25 mouse cellular contexts compared by ENCODE assay signal in the genomic region with DNA sequence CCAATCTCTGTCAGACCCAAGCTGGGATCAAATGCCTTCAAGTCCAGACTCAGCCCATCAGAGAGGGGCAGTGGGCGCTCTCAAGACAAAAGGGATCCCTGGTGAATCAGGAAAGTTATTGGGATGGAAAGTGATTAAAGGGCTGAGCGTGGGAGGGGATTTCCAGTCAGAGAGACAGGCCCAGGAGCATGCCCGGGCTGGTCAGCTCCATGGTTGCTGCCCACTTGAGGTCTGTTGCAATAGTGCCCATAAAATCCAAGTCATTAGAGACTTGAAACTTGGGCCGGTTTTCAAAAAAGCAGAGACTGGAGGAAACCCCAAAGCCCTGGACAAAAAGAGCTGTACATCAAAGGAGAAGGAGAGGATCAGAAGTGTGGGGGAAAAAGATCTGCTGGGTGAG. TPM values are rescaled to one million over a fixed set of nuclear protein-coding genes. Genes with fewer than 3 reads are reported as not detected.
A peak's percentile ranks its signal among the peaks of the same experiment; 100 is the strongest.
DNase-seq lines count a peak whose midpoint lies in the region; ATAC-seq and TF ChIP-seq lines count a peak whose summit lies in the region.
"Had no signal": no experiment of that assay in that cellular context is flagged by ENCODE, and none has a peak within 500 bp of the region (broad histone marks: within the 10 kb centered on the region; RNA-seq: fewer than 3 reads in every experiment).

No protein-coding gene starts in this region.

- H3K27ac ChIP-seq in embryonic facial prominence, embryonic 15.5 days (replicated peaks): peak overlapping the region; percentile 34; the same call in 1 of the 2 replicates
- peak overlapping the region; percentile 77 for H3K27ac ChIP-seq in stomach, postnatal 0 days (replicated peaks)
- no peak overlapping the region for H3K27ac ChIP-seq in hindbrain, embryonic 13.5 days
- H3K27ac ChIP-seq: gastrocnemius, adult 2 months; hindbrain, embryonic 12.5 days; limb, embryonic 10.5 days; midbrain, embryonic 13.5 days; neural tube, embryonic 13.5 days had no signal

- H3K4me3 ChIP-seq in embryonic facial prominence, embryonic 15.5 days (replicated peaks): no peak overlapping the region
- H3K4me3 ChIP-seq in stomach, postnatal 0 days (ENCODE audit: low read depth, low read length): no peak overlapping the region
- no peak overlapping the region for H3K4me3 ChIP-seq in hindbrain, embryonic 13.5 days
- H3K4me3 ChIP-seq: gastrocnemius, adult 2 months; hindbrain, embryonic 12.5 days; limb, embryonic 10.5 days; midbrain, embryonic 13.5 days; neural tube, embryonic 13.5 days had no signal

- H3K4me2 ChIP-seq in embryonic facial prominence, embryonic 15.5 days (replicated peaks): no peak overlapping the region
- no peak overlapping the region for H3K4me2 ChIP-seq in stomach, postnatal 0 days (replicated peaks; ENCODE audit: low read depth)
- H3K4me2 ChIP-seq in hindbrain, embryonic 13.5 days: no peak overlapping the region
- H3K4me2 ChIP-seq: heart, embryonic 11.5 days; hindbrain, embryonic 12.5 days; midbrain, embryonic 13.5 days; neural tube, embryonic 13.5 days had no signal

- DNase-seq in adrenal gland, postnatal 14 days: peak; percentile 13
- DNase-seq in adrenal gland, adult (ENCODE audit: inconsistent age in 2 of 2, low spot score in 1 of 2): no peak
- DNase-seq in urinary bladder, postnatal 14 days (ENCODE audit: low spot score): peak; percentile 55
- DNase-seq in urinary bladder, adult 2 months (ENCODE audit: low spot score): no peak
- no peak for DNase-seq in stomach, postnatal 0 days (ENCODE audit: low spot score)
- DNase-seq in left cerebral cortex, postnatal 36 days (ENCODE audit: low spot score in 2 of 2): no peak
- DNase-seq: adrenal gland, postnatal 25 days; cerebellum, adult 18-20 months; gastrocnemius, adult 2 months; heart, postnatal 10 days; kidney, adult 2 months; liver, postnatal 0 days; lung, postnatal 14 days had no signal

- ATAC-seq in embryonic facial prominence, embryonic 15.5 days (ENCODE audit: insufficient number of reproducible peaks, low FRiP score, low TSS enrichment, low read depth): no peak
- ATAC-seq in stomach, postnatal 0 days (ENCODE audit: low FRiP score, low TSS enrichment): no peak
- no peak for ATAC-seq in hindbrain, embryonic 13.5 days (ENCODE audit: low FRiP score)
- ATAC-seq: inflammation-experienced regulatory T-cells, adult 6 months; liver, postnatal 0 days; midbrain, embryonic 13.5 days had no signal

- no peak for TF ChIP-seq CTCF in stomach, postnatal 0 days (IDR thresholded peaks at IDR 0.05; ENCODE audit: low read depth)

- no peaks in the 10 kb centered on the region for H3K27me3 ChIP-seq in embryonic facial prominence, embryonic 15.5 days
- H3K27me3 ChIP-seq in stomach, postnatal 0 days (ENCODE audit: control insufficient read depth, insufficient read depth, low read length): no peaks in the 10 kb centered on the region
- H3K27me3 ChIP-seq in hindbrain, embryonic 13.5 days: 0 out of 2 replicates have a peak, but pooled peaks cover 2% of the 10 kb centered on the region
- H3K27me3 ChIP-seq: neural tube, embryonic 13.5 days had no signal

- 62% methylated on average over 4 of the region's 4 CpGs for WGBS in embryonic facial prominence, embryonic 15.5 days
- 67% methylated on average over 4 of the region's 4 CpGs for WGBS in stomach, postnatal 0 days
- WGBS in hindbrain, embryonic 13.5 days: 66% methylated on average over 4 of the region's 4 CpGs

- TF ChIP-seq EP300 in stomach, postnatal 0 days (optimal IDR thresholded peaks at IDR 0.05): no peak

- peaks cover 39% of the 10 kb centered on the region for H3K4me1 ChIP-seq in embryonic facial prominence, embryonic 15.5 days
- peaks cover 1% of the 10 kb centered on the region; the same call in 1 of the 2 replicates for H3K4me1 ChIP-seq in stomach, postnatal 0 days (replicated peaks; ENCODE audit: control insufficient read depth, insufficient read depth)
- H3K4me1 ChIP-seq in hindbrain, embryonic 13.5 days (replicated peaks): no peaks in the 10 kb centered on the region
- H3K4me1 ChIP-seq: hindbrain, embryonic 12.5 days; midbrain, embryonic 13.5 days; neural tube, embryonic 13.5 days had no signal

- H3K36me3 ChIP-seq in embryonic facial prominence, embryonic 15.5 days: no peaks in the 10 kb centered on the region
- H3K36me3 ChIP-seq in stomach, postnatal 0 days (ENCODE audit: control insufficient read depth, insufficient read depth, low read length): no peaks in the 10 kb centered on the region
- no peaks in the 10 kb centered on the region for H3K36me3 ChIP-seq in hindbrain, embryonic 13.5 days
- H3K36me3 ChIP-seq: hindbrain, embryonic 12.5 days; limb, embryonic 10.5 days; midbrain, embryonic 13.5 days; neural tube, embryonic 13.5 days had no signal

- H3K9ac ChIP-seq in embryonic facial prominence, embryonic 15.5 days: no peak overlapping the region
- no peak overlapping the region for H3K9ac ChIP-seq in stomach, postnatal 0 days (ENCODE audit: low read length)
- H3K9ac ChIP-seq in hindbrain, embryonic 13.5 days: no peak overlapping the region
- H3K9ac ChIP-seq: hindbrain, embryonic 12.5 days; liver, postnatal 0 days; midbrain, embryonic 13.5 days; neural tube, embryonic 13.5 days had no signal

- intact Hi-C loops in left cerebral cortex, postnatal 36 days (cut with DNase I): no loop called here

- no peaks in the 10 kb centered on the region for H3K9me3 ChIP-seq in embryonic facial prominence, embryonic 15.5 days (replicated peaks)
- no peaks in the 10 kb centered on the region for H3K9me3 ChIP-seq in stomach, postnatal 0 days (ENCODE audit: control insufficient read depth, low read length)
- H3K9me3 ChIP-seq in hindbrain, embryonic 13.5 days: no peaks in the 10 kb centered on the region
- H3K9me3 ChIP-seq: hindbrain, embryonic 12.5 days; limb, embryonic 10.5 days; midbrain, embryonic 13.5 days; neural tube, embryonic 13.5 days had no signal

RNA-seq across cellular contexts. Expression of gene Phlda3, which starts 6.2 kb away (rescaled TPM):
- 44.9 and 49.5 TPM in 2 replicates for total RNA-seq in adrenal gland, postnatal 14 days (2021)
- polyA plus RNA-seq in urinary bladder, adult 2 months (2012; rRNA removed): 124 and 138 TPM in 2 replicates
- polyA plus RNA-seq in embryonic facial prominence, embryonic 15.5 days (2015; fragmentation: Nextera tagmentation; extraction: Ambion mirVana): 113 and 119 TPM in 2 replicates
- 91.1 and 92.2 TPM in 2 replicates for polyA plus RNA-seq in stomach, postnatal 0 days (2015; fragmentation: Nextera tagmentation; extraction: Ambion mirVana)
- 19.6 and 20.6 TPM in 2 replicates for polyA plus RNA-seq in hindbrain, embryonic 13.5 days (2015; fragmentation: Nextera tagmentation; extraction: Ambion mirVana)
- 10 to 100 TPM; 18.2 to 28.8 TPM for total RNA-seq in left cerebral cortex, postnatal 36 days (2021)

RNA-seq across cellular contexts. Expression of gene Tnni1, which starts 19.5 kb away (rescaled TPM):
- 0.34 TPM in 1 of 2 replicates, not detected in the other for total RNA-seq in adrenal gland, postnatal 14 days (2021)
- 1.1 and 1.2 TPM in 2 replicates for polyA plus RNA-seq in urinary bladder, adult 2 months (2012; rRNA removed)
- 297 and 410 TPM in 2 replicates for polyA plus RNA-seq in embryonic facial prominence, embryonic 15.5 days (2015; fragmentation: Nextera tagmentation; extraction: Ambion mirVana)
- polyA plus RNA-seq in stomach, postnatal 0 days (2015; fragmentation: Nextera tagmentation; extraction: Ambion mirVana): 4.2 and 6.8 TPM in 2 replicates
- polyA plus RNA-seq in hindbrain, embryonic 13.5 days (2015; fragmentation: Nextera tagmentation; extraction: Ambion mirVana): 5.6 and 6.0 TPM in 2 replicates
- 1 to 10 TPM; 2.2 to 4.8 TPM for total RNA-seq in left cerebral cortex, postnatal 36 days (2021)
- total RNA-seq: adrenal gland, postnatal 25 days; common myeloid progenitor, adult 5-6 weeks; granulocyte monocyte progenitor cell, adult 5-6 weeks had no signal
- polyA plus RNA-seq: inflammation-experienced regulatory T-cells, adult 6 months; liver, adult 2 months had no signal

RNA-seq across cellular contexts. Expression of gene Csrp1, which starts 39.8 kb away (rescaled TPM):
- total RNA-seq in adrenal gland, postnatal 14 days (2021): 70.1 and 88.2 TPM in 2 replicates
- 3,856 and 5,107 TPM in 2 replicates for polyA plus RNA-seq in urinary bladder, adult 2 months (2012; rRNA removed)
- 118 and 128 TPM in 2 replicates for polyA plus RNA-seq in embryonic facial prominence, embryonic 15.5 days (2015; fragmentation: Nextera tagmentation; extraction: Ambion mirVana)
- polyA plus RNA-seq in stomach, postnatal 0 days (2015; fragmentation: Nextera tagmentation; extraction: Ambion mirVana): 418 and 496 TPM in 2 replicates
- 22.9 and 25.3 TPM in 2 replicates for polyA plus RNA-seq in hindbrain, embryonic 13.5 days (2015; fragmentation: Nextera tagmentation; extraction: Ambion mirVana)
- 100 to 1,000 TPM; 195 to 250 TPM for total RNA-seq in left cerebral cortex, postnatal 36 days (2021)

RNA-seq across cellular contexts. Expression of gene Lad1, which starts 58.7 kb away (rescaled TPM):
- 0.45 TPM in 1 of 2 replicates, not detected in the other for total RNA-seq in adrenal gland, postnatal 14 days (2021)
- polyA plus RNA-seq in urinary bladder, adult 2 months (2012; rRNA removed): 43.4 and 46.3 TPM in 2 replicates
- polyA plus RNA-seq in embryonic facial prominence, embryonic 15.5 days (2015; fragmentation: Nextera tagmentation; extraction: Ambion mirVana): 57.9 and 58.0 TPM in 2 replicates
- polyA plus RNA-seq in stomach, postnatal 0 days (2015; fragmentation: Nextera tagmentation; extraction: Ambion mirVana): 128 and 140 TPM in 2 replicates
- polyA plus RNA-seq in hindbrain, embryonic 13.5 days (2015; fragmentation: Nextera tagmentation; extraction: Ambion mirVana): 0.65 and 0.84 TPM in 2 replicates
- total RNA-seq in left cerebral cortex, postnatal 36 days (2021): 1 to 10 TPM; 1.1 to 1.5 TPM
- total RNA-seq: adrenal gland, postnatal 25 days; common myeloid progenitor, adult 5-6 weeks; gastrocnemius, adult 2 months; granulocyte monocyte progenitor cell, adult 5-6 weeks; megakaryocyte, adult 5-6 weeks had no signal

Comparison
In these comparisons a context has a peak if more than half of its experiments do, and no peak if none do; other contexts are left out.
1. DNase-seq: peak in adrenal gland, postnatal 14 days (single experiment) and urinary bladder, postnatal 14 days (single experiment); none in adrenal gland, adult (0 of 2), urinary bladder, adult 2 months (single experiment), stomach, postnatal 0 days (single experiment) and left cerebral cortex, postnatal 36 days (0 of 2).
2. RNA of gene Tnni1, which starts 19.5 kb away (polyA plus RNA-seq): 297 to 410 TPM in embryonic facial prominence, embryonic 15.5 days; 5.6 to 6.0 TPM in hindbrain, embryonic 13.5 days, 4.2 to 6.8 TPM in stomach, postnatal 0 days and 1.1 to 1.2 TPM in urinary bladder, adult 2 months; every median in the first group is over 10 times any median in the second.